Mouse (Mus musculus): ENCODE measurements around the gene Aldh1a1.
"Not testable (repeated sequence)": the region's sequence is repeated elsewhere in the genome, so short reads cannot be mapped to it uniquely, and the experiment has no call there.

DNA sequence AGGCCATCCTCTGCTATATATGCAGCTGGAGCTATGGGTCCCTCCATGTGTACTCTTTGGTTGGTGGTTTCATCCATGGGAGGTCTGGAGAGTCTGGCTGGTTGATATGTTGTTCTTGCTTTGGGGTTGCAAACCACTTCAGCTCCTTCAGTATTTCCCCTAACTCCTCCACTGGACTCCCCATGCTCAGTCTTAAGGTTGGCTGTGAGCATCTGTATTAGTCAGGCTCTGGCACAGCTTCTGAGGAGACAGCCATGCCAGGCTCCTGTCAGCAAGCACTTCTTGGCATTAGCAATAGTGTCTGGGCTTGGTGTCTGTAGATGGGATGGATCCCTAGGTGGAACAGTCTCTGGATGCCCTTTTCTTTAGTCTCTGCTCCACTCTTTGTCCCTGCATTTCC, 155.0 kb downstream of the Aldh1a1 start:
- TF ChIP-seq CTCF (IDR thresholded peaks at IDR 0.05; ENCODE audit: insufficient read depth, low read length); POLR2A (IDR thresholded peaks at IDR 0.05; ENCODE audit: borderline replicate concordance, extremely low read depth, low read depth, low read length): not testable (repeated sequence)
